Mouse (Mus musculus) T-helper 2 cell (primary cell): ENCODE measurements at regions not wholly inside any gene's neighbourhood (a gene's known extent, or its start where the extent isn't known, plus 50 kb on each side); places are given as distances from the start of the nearest gene placed in this dataset.

Source experiments
- in situ Hi-C: fragments of 300-600 bp; cut with MboI, MseI; formaldehyde crosslinking; loops from one replicate; pipeline ENCODE4 v1.15.1; 2025; ENCODE audit warnings: high pct_unique_total_duplicates

DNA sequence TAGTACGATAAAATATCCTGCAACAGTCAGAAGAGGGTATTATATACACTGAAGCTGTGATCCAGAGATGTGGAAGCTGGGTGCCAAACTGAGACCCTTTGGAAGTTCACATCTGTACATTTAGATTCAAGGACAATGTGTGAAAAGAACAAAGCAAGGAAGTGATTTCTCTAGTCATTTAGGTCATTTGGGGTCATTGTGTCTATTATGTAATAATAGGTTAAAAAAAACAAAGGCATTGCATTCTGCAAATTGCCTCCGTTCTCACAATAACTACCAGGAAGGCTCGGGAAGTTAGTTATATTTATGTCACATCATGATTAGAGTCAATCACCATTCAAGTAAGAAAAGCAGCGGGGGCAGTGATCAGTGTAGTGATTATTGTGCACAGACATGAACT lies 563.3 kb downstream of the Trim52 start:
- in situ Hi-C loops, result no loop called here

DNA sequence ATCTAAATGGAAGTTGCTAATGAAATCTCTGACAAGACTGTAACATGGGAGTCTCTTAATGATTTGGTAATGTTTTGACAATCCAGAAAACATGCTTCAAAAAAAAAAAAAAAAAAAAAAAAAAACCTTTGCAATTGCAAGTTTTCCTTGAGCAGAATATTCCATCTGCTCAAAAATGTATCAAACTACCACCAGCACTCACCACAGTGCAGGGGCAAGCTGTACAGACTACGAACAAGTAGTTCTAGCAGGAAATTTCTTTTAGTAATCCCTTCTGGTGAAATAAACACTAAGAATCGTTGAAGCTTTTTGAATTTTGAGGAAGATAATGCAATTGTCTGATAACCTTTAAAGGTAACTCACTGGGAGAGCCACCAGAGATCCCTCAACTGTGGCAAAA lies 572.0 kb downstream of the Trim52 start:
- in situ Hi-C loops, result no loop called here

DNA sequence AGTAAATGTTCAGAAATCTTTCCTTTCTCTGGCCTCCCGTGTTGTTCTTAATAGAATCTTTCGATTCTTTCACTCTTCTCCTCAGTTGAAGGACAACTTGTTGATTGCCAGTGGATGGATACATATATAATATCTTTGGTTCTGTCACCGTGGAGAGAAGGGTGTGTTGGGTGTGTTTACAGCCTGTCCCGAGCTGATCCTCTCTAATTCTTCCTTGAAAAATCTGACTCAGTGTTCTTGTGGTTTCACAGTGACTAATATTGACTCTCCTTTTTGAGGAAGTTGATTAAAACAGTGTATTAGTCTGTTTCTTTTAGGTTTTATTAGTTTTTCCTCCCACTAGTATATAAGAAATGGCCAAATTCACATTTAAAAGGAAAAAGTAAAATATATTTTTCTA lies 575.2 kb downstream of the Trim52 start:
- in situ Hi-C loops, result no loop called here

DNA sequence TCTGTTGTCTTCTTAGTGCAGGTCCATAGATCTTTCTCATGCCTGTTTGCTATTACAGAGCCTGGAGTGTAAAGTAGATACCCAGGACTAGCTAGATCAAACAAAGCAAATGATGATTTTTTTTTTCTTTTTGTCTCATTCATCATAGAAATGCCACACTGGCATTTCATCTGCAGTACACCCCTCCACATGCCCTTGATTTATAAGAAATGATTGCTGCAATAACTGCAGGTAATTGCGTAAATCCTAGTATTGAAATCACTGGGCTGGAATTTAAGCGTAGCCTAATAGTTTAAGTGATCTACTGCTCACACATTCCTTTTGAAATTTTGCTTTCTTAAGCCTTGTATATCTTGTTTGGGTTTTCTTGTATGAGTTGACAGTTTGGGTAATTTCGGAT lies 581.4 kb downstream of the Trim52 start:
- in situ Hi-C loops, result no loop called here

DNA sequence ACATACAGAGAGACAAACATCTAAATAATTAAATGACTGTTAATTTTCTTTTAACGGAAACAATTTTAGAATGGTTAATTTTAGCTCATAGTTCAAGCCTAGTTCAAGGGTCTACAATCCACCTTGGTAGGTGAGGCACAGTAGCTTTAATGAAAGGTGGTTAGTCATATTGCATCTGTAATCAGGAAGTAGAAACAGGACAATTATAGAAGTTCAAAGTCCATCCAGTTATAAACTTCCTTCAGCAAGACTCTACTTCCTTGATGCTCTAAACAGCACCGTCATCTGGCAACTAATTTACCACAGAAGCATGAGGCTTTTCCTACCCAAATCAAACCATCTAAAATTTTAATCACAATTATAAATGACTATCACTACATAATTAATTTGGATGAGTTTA lies 608.0 kb downstream of the Trim52 start:
- in situ Hi-C loops, result loop anchor here (10.0 kb wide), 2 partner anchors 361 to 471 kb away; no protein-coding TSS in a partner anchor

DNA sequence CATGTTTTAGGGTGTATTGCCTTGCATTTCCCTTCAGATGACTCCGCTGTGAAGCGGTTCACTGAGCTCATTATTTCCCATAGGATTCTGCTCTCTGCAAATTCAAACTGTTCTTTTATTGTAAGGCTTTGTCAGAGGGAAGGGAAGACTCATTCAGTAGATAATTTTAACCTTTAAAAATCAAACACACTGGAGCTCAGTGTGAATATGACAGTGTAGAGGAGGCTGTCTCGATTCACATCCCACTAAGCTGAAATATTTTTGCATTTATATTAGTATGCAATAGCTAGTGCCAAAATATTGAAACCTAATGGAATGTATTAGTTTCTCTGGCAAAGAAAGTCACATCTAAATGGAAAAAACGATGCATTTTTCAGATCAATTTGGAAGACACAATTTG lies 627.8 kb downstream of the Trim52 start:
- in situ Hi-C loops, result no loop called here

DNA sequence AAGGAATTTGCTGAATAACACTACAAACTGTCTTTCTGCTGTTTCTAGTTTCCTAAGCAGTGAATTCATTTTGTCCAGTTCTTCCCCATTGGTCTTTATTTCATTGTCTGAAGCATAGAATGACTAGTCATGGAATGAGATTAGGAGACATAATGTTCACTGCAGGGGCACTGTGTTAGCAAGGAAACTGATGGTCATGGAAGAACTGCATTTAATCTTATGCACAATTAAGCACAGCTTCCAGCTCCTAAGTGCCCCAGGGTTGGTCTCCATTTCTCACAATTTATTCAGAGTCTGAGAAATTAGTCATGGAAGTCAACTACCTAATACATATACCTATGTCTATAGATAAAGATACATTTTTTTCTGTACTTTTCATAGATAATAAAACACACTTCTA lies 634.9 kb downstream of the Trim52 start:
- in situ Hi-C loops, result no loop called here

DNA sequence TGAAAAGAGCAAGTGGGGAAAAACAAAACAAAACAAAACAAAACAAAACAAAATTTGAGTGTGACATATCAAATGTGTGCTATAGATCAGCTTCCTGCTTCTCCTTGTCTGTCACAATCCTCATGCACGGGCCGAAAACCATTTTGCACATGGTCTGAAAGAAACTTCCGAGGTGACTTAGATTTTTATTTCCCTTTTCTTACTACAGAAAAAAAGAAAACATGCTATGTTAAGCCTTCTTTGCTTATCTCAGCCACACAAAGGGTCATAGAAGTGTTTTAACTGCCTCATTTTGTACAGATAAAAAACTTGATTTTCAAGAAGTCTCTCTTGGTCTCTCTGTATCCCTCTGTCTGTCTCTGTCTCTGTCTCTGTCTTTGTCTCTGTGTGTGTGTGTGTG lies 654.2 kb downstream of the Trim52 start:
- in situ Hi-C loops, result no loop called here

DNA sequence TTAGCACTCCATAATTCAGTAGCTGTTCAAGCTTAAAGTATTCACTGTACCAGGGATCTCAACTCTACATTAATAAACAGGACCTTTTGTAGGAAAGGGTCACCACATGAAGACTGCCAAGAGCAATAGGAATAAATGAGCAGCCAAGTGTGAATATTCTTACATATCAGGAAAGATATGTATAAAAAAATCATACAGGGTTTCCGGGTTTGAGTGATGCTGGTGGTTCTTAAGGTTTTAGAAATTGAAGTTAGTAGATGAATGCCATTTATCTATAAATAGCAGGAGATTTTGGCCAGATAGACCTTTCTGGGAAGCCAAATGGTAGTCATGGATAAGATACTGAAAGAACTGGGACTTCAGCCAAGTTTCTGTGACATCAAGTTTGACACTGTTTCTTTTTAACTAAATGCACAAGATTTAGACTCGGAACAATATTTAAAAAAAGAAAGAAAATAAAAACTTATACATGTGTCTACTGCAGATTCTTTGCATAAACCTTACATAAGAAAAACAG lies 657.1 kb downstream of the Trim52 start:
- in situ Hi-C loops, result no loop called here

DNA sequence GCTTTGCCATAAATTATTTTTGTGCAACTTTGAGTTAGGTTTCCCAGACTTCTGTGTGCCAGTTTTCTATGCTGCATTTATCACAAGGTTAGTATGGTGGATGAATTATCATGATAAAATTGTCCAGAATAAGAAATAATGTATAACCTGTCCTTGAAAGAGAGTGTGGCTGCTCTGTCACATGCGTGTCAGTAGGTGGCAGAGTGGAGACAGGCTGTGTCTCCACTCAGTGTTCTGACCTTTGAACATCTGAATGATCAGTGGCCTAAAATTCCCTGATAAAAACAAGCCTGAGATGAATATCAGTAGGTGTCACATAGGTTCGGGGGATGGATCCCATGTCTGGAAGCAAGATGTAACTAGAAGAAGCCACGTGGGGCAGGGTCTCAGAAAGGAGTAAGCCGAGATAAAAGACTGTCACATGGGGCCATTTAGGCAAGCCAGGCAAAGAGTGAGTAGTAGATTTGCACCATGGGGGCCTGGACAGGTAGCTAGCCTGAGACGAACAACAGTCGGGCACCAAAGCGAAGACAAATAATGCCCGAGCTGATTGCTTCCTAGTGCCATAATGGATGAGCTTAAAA lies 660.0 kb downstream of the Trim52 start:
- in situ Hi-C loops, result no loop called here
